Mouse (Mus musculus): ENCODE data around the gene Nhlrc3.

DNA sequence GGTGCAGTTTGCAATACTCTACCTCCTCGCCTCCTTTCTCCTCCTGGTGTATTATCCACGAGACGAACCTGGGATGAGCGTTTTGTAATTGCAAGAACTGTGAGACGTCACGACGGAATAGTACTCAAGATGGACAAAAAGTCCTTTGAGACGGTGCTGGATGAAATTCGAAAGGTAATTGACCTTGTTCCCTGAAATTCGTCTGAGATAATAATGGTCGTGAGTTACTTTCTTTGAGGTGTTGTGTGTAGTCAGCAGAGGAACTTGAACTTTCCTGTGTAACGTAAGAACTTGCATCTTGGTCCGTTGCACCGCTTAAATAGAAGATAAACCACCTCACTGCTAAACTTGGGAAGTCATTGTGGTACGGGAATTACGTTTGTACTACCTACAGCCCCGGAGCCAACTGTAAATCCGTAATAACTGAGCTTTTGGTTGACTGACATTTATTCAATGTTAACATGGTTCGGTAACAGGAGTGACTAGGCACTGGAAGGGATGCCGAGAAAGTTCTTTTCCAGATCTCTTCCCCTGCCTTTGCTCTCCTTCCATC, 1.1 kb upstream of the Nhlrc3 start:
- TF ChIP-seq CTCF (conservative IDR thresholded peaks at IDR 0.05; ENCODE audit: low read length) (no peak), POU5F1 (IDR thresholded peaks at IDR 0.05; ENCODE audit: borderline replicate concordance, low read length) (no peak), NANOG (IDR thresholded peaks at IDR 0.05; ENCODE audit: borderline replicate concordance, low read length) (no peak)

Data from E14TG2a.4 (cell line).